Mouse (Mus musculus) NIH3T3 (cell line): Measurements from ENCODE around the gene Fam129a.
A peak's percentile ranks its signal among the peaks of the same experiment; 100 is the strongest.
"Not testable (repeated sequence)": the region's sequence is repeated elsewhere in the genome, so short reads cannot be mapped to it uniquely, and the experiment has no call there.

Experiments
- DNase-seq: peaks from one replicate; pipeline ENCODE4 v3.0.0-alpha.2; 2012; ENCODE audit warnings: low read depth

The Fam129a gene

GRCm38 (mm10) chr1:151741199-151741621 is 170.2 kb downstream of the Fam129a start:
- no peak for DNase-seq

- not testable (repeated sequence) for DNase-seq
Observed at GRCm38 (mm10) chr1:151749894-151750293, 178.9 kb downstream of the Fam129a start.

DNA sequence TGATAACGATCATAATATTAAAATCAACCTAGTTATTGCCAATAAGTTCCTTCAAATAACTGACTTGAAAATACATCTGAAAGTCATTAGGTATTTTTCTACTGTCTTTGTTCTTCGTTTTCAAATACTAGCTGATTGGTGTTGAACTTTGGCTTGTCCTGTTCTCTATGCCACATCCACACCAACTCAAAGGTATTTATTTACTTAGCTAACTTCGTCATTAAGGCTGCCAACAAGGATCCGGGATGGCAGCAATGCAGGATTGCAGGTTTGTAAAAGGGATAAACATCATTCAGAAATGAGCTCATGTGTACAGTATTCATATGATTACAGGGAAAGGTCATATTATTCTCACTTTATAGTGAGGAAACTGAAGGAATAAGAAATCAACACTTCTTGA is 182.0 kb downstream of the Fam129a start:
- no peak for DNase-seq

GRCm38 (mm10) chr1:151753374-151753929 is 182.5 kb downstream of the Fam129a start:
- no peak for DNase-seq

DNA sequence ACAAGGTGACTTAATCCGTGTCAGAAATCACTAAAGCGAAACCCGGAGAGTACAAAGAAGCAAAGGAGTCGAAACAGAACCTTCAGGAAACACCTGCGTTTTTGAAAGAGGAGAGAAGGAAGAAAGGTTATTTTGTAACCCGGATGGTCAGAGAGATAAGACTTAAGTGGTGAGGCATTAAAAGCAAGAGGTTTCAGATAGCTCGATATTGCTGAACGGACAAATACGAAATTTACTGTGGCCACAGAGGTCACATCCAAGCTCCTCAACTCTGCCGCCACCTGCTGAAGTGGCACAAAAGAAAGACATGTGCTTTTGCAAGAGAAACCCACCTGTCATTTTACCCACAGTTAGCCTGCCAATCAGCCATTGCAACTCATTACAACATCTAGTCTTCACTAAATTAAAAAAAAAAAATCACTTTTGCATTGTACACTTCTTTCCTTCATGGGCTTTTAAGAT is 183.1 kb downstream of the Fam129a start:
- peak; percentile 21 for DNase-seq

DNA sequence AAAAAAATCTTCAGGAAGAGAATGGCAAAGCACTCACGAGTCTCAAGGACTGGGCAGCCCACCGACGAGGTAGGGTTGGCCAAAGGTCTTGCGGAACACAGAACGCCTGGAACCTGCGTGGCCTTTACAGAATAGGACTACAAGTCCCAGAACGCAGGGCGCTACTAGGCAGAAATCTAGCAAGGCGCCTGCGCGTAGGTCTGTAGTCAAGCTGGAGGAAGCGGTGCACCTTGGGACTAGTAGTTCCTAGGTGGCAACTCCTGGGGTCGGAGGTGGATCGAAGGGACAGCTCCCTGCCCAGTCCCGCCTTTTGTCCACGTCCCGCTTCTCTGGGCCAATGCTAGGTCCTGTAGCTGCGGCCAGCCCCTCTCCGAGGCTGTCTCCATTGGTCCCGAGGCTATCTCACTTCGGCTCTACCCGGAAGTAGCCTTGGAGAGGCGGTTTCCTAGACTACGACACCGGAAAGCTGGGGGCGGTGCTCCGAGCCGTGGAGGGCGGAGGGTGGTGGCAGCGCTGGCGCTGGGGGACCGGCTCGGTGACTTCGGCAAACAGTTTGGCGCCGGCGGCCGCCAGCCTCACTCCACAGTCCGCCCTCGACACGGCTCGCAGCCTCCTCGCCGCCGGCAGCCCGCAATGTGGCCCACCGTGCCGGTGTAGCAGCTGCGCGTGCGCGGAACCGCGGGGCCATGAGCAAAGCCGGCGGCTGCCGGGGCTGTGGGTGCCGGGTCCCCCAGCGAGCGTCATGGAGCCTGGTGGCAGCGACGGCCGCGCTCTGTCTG is 184.1 kb downstream of the Fam129a start, which contains the start of gene Edem3:
Gene Edem3 (plus strand): TSS at position 491 of the 779 bp plus-strand sequence.
- DNase-seq: peak; percentile 99

- DNase-seq: peak; percentile 9
Observed at GRCm38 (mm10) chr1:151755660-151756424, 184.9 kb downstream of the Fam129a start.

DNA sequence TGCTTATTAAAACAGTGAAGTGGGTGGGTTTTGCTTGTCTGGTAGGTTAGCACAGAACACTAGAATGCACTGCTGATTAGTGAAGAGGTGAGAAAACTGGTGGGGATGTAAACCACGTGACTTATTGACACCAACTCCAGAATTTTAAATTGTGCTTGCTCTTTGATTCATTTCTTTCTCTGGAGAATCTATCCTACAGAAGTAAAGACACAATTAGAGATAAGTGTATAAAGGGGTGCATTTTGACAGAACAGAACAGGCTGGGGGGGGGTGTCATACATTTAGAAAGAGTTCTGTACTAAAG is 185.4 kb downstream of the Fam129a start:
- no peak for DNase-seq

DNA sequence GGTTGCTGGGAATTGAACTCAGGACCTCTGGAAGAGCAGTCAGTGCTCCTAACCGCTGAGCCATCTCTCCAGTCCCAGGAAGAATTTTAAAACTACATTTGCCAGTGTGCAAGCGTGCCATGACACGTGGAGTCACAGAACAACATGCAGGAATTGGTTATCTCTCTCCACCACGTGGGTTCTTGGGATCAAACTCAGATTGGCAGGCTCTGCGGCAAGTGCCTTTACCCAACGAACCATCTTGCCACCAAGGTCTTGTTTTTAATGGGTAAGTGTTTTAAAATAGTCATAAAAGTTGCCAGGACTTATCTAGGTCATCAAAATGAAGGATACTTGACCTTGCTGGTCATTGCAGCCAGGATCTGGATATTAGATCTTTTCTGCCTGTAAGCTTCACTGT is 187.3 kb downstream of the Fam129a start:
- DNase-seq: no peak

GRCm38 (mm10) chr1:151758991-151759390 is 188.0 kb downstream of the Fam129a start:
- no peak for DNase-seq

DNA sequence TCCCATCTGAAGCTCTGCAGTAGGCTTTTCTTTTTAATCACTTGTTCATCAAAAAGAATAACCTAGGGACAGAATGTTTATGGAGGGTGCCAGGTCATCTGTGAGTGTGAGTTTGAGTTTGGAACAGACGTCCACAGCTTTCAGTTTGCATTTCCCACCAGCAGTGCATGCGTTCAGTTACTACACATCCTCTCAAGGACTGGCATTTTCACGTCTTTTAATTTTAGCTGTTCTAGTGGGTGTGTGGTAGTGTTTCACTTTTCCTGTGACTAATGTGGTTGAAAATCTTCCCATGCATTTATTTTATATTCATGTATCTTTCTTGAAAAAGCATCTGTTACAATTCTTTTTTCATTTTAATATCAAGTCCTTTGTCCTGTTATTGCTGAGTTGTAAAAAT is 193.2 kb downstream of the Fam129a start:
- DNase-seq: no peak

DNA sequence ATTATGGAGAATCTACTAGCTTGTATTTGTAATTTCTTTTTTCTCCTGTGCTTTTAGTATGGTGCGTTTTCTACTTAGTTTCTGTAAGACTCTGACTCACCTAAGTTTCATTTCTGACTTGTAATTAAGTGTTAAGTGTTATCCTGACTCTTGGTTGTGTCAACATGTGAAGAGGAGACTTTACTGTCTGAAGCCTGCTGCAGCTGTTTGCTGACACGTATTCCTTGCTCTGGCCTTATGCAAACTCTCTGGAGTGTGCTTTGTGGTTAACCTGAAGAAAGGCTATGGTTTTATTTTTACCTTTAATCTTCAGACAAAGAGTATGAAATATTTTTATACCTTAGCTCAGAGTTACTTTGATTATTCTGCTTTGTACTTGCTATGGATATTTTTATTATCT is 195.2 kb downstream of the Fam129a start:
- DNase-seq: no peak

GRCm38 (mm10) chr1:151766976-151767654 is 196.1 kb downstream of the Fam129a start:
- peak; percentile 59 for DNase-seq

DNA sequence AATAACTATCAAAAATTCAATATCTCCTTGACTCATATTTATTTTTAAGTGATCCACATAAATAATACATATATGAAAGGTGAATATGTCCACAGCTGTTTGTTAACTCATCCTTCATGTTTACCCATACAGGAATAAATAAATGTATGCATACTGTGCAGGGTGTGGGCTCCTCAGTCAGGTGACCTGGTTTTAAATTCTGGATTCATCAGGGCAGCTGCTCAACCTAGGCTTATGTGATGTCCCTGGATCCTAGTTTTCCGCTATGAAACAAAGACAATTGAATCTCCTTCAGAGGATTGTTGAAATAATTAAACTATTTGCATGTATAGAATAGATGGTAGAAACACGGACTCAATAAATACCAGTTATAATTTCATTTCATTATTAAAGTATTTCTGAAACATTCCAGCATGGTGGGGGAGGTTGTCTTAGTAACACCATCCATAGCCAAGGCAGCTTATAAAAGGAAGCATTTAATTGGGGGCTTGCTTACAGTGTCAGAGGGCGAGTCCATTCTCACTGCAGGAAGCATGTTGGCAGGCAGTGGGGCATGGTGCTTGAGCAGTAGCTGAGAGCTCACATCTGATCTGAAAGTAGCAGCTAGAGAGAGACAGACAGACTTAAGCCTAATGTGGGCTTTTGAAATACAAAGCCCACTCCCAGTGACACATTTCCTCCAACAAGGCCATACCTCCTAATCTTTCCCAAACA is 198.4 kb downstream of the Fam129a start:
- no peak for DNase-seq
